Mouse (Mus musculus): ENCODE results near the gene Emilin2.

- TF ChIP-seq ZKSCAN1 (IDR thresholded peaks at IDR 0.05; ENCODE audit: borderline replicate concordance, low read depth, low read length) (no peak), POLR2A (IDR thresholded peaks at IDR 0.05; ENCODE audit: low read depth, low read length) (no peak)
Observed at GRCm38 (mm10) chr17:71254106-71254505, 57.7 kb downstream of the Emilin2 start.

Data from CH12.LX (cell line).